Mouse (Mus musculus) left cerebral cortex, adult 8-10 months (tissue): ENCODE data around the gene Vnn1. TPM values are rescaled to one million over a fixed set of nuclear protein-coding genes. Genes with fewer than 3 reads are reported as not detected.

ENCODE experiments used
- total RNA-seq, 4 experiments: library from RNA; stranded (reverse); gene quantifications; 2 replicates each; pipeline ENCODE4 v1.2.4; 2022

Vnn1 gene
- total RNA-seq, 4 experiments from 2014 or later, result 0.15 to 0.34 TPM; not detected in 2

Other genes starting within 250 kb of the Vnn1 start
- gene Rps12, start 107.4 kb upstream of the Vnn1 start, total RNA-seq, result 100 to 1,000 TPM; 157 to 280 (median 225) TPM
- gene Slc18b1, start 97.7 kb upstream of the Vnn1 start, total RNA-seq, result 10 to 100 TPM; 24.2 to 37.6 (median 28.5) TPM
- under 1 TPM in 1 of 4 experiments, not detected in 3; 0.40 TPM for gene Vnn3, start 43.2 kb upstream of the Vnn1 start, total RNA-seq
- gene Taar1, start 25.7 kb downstream of the Vnn1 start, total RNA-seq, result not detected
- gene Taar2, start 43.9 kb downstream of the Vnn1 start, total RNA-seq, result not detected
- not detected for gene Taar3, start 54.9 kb downstream of the Vnn1 start, total RNA-seq
- gene Taar4, start 65.8 kb downstream of the Vnn1 start, total RNA-seq, result not detected
- not detected for gene Taar5, start 76.0 kb downstream of the Vnn1 start, total RNA-seq
- gene Taar6, start 91.0 kb downstream of the Vnn1 start, total RNA-seq, result not detected
- not detected for gene Taar7a, start 98.8 kb downstream of the Vnn1 start, total RNA-seq
- gene Taar7b, start 105.3 kb downstream of the Vnn1 start, total RNA-seq, result not detected
- not detected for gene Taar7d, start 132.5 kb downstream of the Vnn1 start, total RNA-seq
- gene Taar7e, start 142.9 kb downstream of the Vnn1 start, total RNA-seq, result not detected
- not detected for gene Taar7f, start 154.8 kb downstream of the Vnn1 start, total RNA-seq
- not detected for gene Taar8a, start 181.8 kb downstream of the Vnn1 start, total RNA-seq
- gene Taar8b, start 197.6 kb downstream of the Vnn1 start, total RNA-seq, result not detected
- gene Taar8c, start 207.2 kb downstream of the Vnn1 start, total RNA-seq, result not detected
- not detected for gene Taar9, start 214.8 kb downstream of the Vnn1 start, total RNA-seq